Mouse (Mus musculus) heart, postnatal 0 days (tissue): ENCODE measurements around the gene Psmb10. TPM values are rescaled to one million over a fixed set of nuclear protein-coding genes. Genes with fewer than 3 reads are reported as not detected.

ENCODE experiments used
- ATAC-seq: fragments of 200-750 bp; cut with Nextera tagmentation; 2 replicates; pipeline ENCODE4 v1.8.0; 2017; ENCODE audit warnings: low read depth, moderate number of reproducible peaks, moderate library complexity; ENCODE audit not compliant: insufficient read depth
- DNase-seq: peaks from one replicate; pipeline ENCODE4 v3.0.0-alpha.2; 2016; ENCODE audit warnings: low spot score
- H3K27ac ChIP-seq: fragments of 300-500 bp; sonication (generic); 2 replicates; pipeline ENCODE4 v1.5.1; 2014; ENCODE audit warnings: low read depth, mild to moderate bottlenecking
- H3K27me3 ChIP-seq: fragments of 300-500 bp; sonication (generic); 2 replicates; pipeline ENCODE4 v1.6.1; 2014; ENCODE audit warnings: low read length, mixed read lengths; ENCODE audit not compliant: control insufficient read depth, insufficient read depth
- H3K36me3 ChIP-seq: fragments of 300-500 bp; sonication (generic); replicated peaks from 2 replicates; pipeline ENCODE4 v1.6.1; 2014; ENCODE audit warnings: low read length, mixed read lengths; ENCODE audit not compliant: control insufficient read depth, insufficient read depth
- H3K4me1 ChIP-seq: fragments of 300-500 bp; sonication (generic); 2 replicates; pipeline ENCODE4 v1.6.1; 2014; ENCODE audit warnings: antibody characterized with exemption; ENCODE audit not compliant: control insufficient read depth, insufficient read depth
- H3K4me2 ChIP-seq: fragments of 300-500 bp; sonication (generic); 2 replicates; pipeline ENCODE4 v1.6.1; 2014; ENCODE audit warnings: low read depth, mild to moderate bottlenecking, low read length, moderate library complexity
- H3K4me3 ChIP-seq: fragments of 300-500 bp; sonication (generic); 2 replicates; pipeline ENCODE4 v1.5.1; 2014; ENCODE audit warnings: low read depth, low read length
- H3K9ac ChIP-seq: fragments of 300-500 bp; sonication (generic); replicated peaks from 2 replicates; pipeline ENCODE4 v1.6.1; 2014; ENCODE audit warnings: low read depth, low read length, mixed read lengths
- H3K9me3 ChIP-seq: fragments of 300-500 bp; sonication (generic); replicated peaks from 2 replicates; pipeline ENCODE4 v1.6.1; 2016; ENCODE audit warnings: low read length; ENCODE audit not compliant: control insufficient read depth
- CTCF ChIP-seq: IDR thresholded peaks from 2 replicates; pipeline ENCODE4 v1.5.1; 2016; ENCODE audit warnings: antibody characterized with exemption, control low read depth, low read depth
- EP300 ChIP-seq: IDR thresholded peaks from 2 replicates; pipeline ENCODE4 v1.6.1; 2016; ENCODE audit warnings: antibody characterized with exemption, low read depth
- WGBS: fragments of 180-500 bp; shearing (Covaris S2); extraction: QIAGEN DNeasy Blood & Tissue Kit; methylation state at CpG from one replicate; pipeline ENCODE4 v1.1.7; 2014; 5-methylcytosine and 5-hydroxymethylcytosine counted together
- polyA plus RNA-seq: library from polyadenylated mRNA; unstranded; fragments of >200 nt; fragmentation: Nextera tagmentation; extraction: Ambion mirVana; gene quantifications from 2 replicates; pipeline ENCODE4 v1.2.1, GENCODE M21; 2015
- total RNA-seq: library from RNA; depleted of rRNA; stranded (reverse); fragments of >200 nt; gene quantifications from 2 replicates; pipeline ENCODE4 v1.2.3, GENCODE M21; 2014; ENCODE audit warnings: low replicate concordance

Gene Psmb10
- total and polyA plus RNA-seq, 2 experiments from 2014 or later, result 87.4 to 95.3 TPM

GRCm38 (mm10) chr8:105949350-105949749, 11.1 kb upstream of the Psmb10 start:
- peak; percentile 51 for DNase-seq
- peaks cover 19% of the 10 kb centered on the region for H3K4me1 ChIP-seq
- H3K4me3 ChIP-seq, result no peak overlapping the region
- TF ChIP-seq CTCF (no peak), EP300 (no peak)
- H3K36me3 ChIP-seq, result peaks cover 91% of the 10 kb centered on the region
- H3K4me2 ChIP-seq, result no peak overlapping the region
- H3K9me3 ChIP-seq, result no peaks in the 10 kb centered on the region
- H3K27ac ChIP-seq, result no peak overlapping the region
- no peak overlapping the region for H3K9ac ChIP-seq
- 17% methylated on average over 10 of the region's 10 CpGs for WGBS
- peak; percentile 34 for ATAC-seq
- H3K27me3 ChIP-seq, result no peaks in the 10 kb centered on the region

GRCm38 (mm10) chr8:105943321-105943739, 5.1 kb upstream of the Psmb10 start, which contains the start of gene Lcat:
Gene Lcat, minus strand, starts transcription at chr8:105943382.
- Histone ChIP-seq H3K27ac (no peak within 1 kb of the TSS), H3K4me1 (0 out of 2 replicates have a peak, but pooled peaks cover 4% of the 10 kb centered on the region), H3K36me3 (peaks cover 60% of the 10 kb centered on the region), H3K27me3 (no peaks in the 10 kb centered on the region), H3K9me3 (no peaks in the 10 kb centered on the region), H3K4me2 (no peak within 1 kb of the TSS), H3K9ac (no peak within 1 kb of the TSS), H3K4me3 (no peak within 1 kb of the TSS)
- DNase-seq (no peak), ATAC-seq (no peak)
- TF ChIP-seq CTCF, result no peak
- TF ChIP-seq EP300, result no peak
- 76% methylated on average over 8 of the region's 8 CpGs for WGBS

- TF ChIP-seq EP300 (no peak), CTCF (no peak)
- DNase-seq, result no peak
- Histone ChIP-seq H3K9ac (no peak overlapping the region), H3K4me3 (no peak overlapping the region), H3K36me3 (peaks cover 53% of the 10 kb centered on the region), H3K4me1 (0 out of 2 replicates have a peak, but pooled peaks cover 6% of the 10 kb centered on the region), H3K27me3 (no peaks in the 10 kb centered on the region), H3K9me3 (no peaks in the 10 kb centered on the region), H3K27ac (no peak overlapping the region), H3K4me2 (no peak overlapping the region)
- WGBS, result 95% methylated on average over 5 of the region's 5 CpGs
- no peak for ATAC-seq
Observed at GRCm38 (mm10) chr8:105942542-105942941, 4.3 kb upstream of the Psmb10 start.

- 82% methylated on average over 11 of the region's 11 CpGs for WGBS
- Histone ChIP-seq H3K9me3 (no peaks in the 10 kb centered on the region), H3K4me3 (no peak overlapping the region), H3K4me1 (0 out of 2 replicates have a peak, but pooled peaks cover 6% of the 10 kb centered on the region), H3K9ac (no peak overlapping the region), H3K4me2 (no peak overlapping the region), H3K27me3 (no peaks in the 10 kb centered on the region), H3K36me3 (peaks cover 47% of the 10 kb centered on the region), H3K27ac (no peak overlapping the region)
- TF ChIP-seq EP300 (no peak), CTCF (no peak)
- ATAC-seq (no peak), DNase-seq (no peak)
Observed at GRCm38 (mm10) chr8:105942026-105942425, 3.8 kb upstream of the Psmb10 start.

GRCm38 (mm10) chr8:105937496-105938305, 543 bp downstream of the Psmb10 start:
- DNase-seq, result peak; percentile 43
- Histone ChIP-seq H3K9ac (peak overlapping the region; percentile 81), H3K4me2 (peak overlapping the region; percentile 97), H3K27ac (peak overlapping the region; percentile 95), H3K9me3 (no peaks in the 10 kb centered on the region), H3K4me1 (peaks cover 10% of the 10 kb centered on the region; the same call in 1 of the 2 replicates), H3K4me3 (peak overlapping the region; percentile 82), H3K27me3 (no peaks in the 10 kb centered on the region), H3K36me3 (peaks cover 13% of the 10 kb centered on the region; the same call in 1 of the 2 replicates)
- WGBS, result under 1% methylated on average over 33 of the region's 33 CpGs
- ATAC-seq, result peak; percentile 37
- TF ChIP-seq CTCF (no peak), EP300 (no peak)
